Mouse (Mus musculus) megakaryocyte-erythroid progenitor cell, adult 5-6 weeks (primary cell): Measurements from ENCODE around the gene Kcnk10. TPM values are rescaled to one million over a fixed set of nuclear protein-coding genes. Genes with fewer than 3 reads are reported as not detected.

Experiments
- ATAC-seq: replicated peaks from 2 replicates; pipeline ENCODE4 v1.8.0; 2016; ENCODE audit warnings: mild to moderate bottlenecking, inconsistent platforms; ENCODE audit not compliant: severe bottlenecking, poor library complexity, low FRiP score, low TSS enrichment
- total RNA-seq, 2 experiments: library from RNA; stranded (forward) in 1 of 2; stranded (reverse) in 1 of 2; fragments of 200-1000, 215-1000 nt in 1 of 2; fragments of >200 nt in 1 of 2; fragmentation: Nextera tagmentation in 1 of 2; gene quantifications; 2 replicates each; pipeline ENCODE4 v1.2.3; 2014 to 2017

The Kcnk10 gene
- total RNA-seq, 2 experiments from 2014 or later, result not detected

DNA sequence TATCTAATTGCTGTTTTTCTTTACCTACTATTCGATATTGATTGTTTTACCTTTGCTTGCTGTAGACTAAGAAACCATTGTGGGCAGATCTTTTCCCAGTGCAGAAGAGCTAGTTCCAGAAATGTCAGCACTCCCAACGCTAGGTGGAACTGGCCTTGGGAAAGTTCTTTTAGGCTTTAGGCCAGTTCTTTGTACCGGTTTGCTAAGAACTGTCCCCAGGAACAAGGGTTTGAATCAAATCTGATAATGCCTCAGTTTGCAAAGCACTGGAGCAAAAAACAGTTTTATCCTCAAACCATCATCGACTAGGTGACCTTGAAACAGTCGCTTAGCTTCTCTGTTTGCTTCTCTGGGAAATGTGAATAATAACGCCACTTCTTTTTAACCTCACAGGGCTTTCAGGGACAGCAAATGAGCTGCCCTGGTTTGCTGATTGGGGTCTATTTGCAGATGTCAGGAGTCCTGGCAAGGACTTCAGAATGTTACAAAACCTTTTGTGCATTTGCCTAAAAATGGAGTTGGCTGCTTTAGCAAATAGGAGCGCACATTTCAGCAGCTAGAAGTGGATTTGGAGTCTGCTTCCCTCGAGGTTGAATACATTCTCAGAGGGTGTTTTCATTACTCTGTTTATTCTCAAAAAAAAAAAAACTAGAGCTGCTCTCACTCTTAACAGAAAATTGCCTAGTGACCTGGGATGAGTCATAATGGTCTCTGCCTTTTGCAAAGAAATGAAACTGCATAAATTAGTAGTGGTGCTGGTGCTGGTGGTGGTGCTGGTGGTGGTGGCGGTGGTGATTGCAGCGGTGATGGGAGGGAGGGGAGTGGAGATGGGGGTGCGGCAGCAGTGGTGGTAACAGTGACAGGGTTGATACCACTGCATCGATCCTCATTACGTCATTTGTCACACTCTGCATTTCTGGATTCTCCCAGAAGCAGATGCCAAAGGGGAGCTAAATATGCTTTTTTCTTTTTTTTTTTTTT is 53.5 kb downstream of the Kcnk10 start:
- no peak for ATAC-seq

DNA sequence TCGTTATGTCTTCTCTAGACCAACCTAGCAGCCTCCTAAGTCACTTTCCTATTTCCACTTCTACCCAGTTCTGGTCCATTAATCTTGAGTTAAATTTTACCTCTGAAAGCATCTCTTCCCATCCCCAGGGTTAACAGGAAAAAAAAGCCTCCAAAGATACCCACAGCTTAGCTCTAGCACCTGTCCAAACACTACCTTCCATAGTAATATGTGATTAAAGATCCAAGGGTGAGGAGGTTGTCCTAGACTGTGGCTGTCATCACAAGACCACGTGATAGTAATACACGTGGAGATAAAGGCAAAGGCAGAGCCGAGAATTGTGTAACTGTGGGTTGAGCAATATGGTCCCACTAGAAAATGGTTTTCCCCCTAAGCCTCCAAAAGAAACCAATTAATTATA is 56.8 kb downstream of the Kcnk10 start:
- no peak for ATAC-seq

DNA sequence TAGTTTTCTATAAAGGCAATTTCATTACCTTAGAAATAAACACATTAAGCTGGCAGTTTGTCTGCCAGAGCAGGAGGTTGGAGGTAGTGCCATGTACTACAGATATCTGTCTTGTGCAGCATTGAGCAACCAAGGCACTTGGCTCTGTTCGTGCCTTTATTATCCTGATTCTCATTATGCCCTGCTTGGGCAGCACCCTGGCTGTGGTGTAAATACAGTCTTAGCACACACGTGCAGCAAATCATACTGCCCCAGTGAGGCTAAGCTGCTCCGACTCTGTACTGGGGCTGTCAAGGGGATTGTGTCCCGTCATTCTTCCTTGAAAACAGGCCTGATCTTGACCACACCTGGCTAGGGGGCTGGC is 57.6 kb downstream of the Kcnk10 start:
- no peak for ATAC-seq

DNA sequence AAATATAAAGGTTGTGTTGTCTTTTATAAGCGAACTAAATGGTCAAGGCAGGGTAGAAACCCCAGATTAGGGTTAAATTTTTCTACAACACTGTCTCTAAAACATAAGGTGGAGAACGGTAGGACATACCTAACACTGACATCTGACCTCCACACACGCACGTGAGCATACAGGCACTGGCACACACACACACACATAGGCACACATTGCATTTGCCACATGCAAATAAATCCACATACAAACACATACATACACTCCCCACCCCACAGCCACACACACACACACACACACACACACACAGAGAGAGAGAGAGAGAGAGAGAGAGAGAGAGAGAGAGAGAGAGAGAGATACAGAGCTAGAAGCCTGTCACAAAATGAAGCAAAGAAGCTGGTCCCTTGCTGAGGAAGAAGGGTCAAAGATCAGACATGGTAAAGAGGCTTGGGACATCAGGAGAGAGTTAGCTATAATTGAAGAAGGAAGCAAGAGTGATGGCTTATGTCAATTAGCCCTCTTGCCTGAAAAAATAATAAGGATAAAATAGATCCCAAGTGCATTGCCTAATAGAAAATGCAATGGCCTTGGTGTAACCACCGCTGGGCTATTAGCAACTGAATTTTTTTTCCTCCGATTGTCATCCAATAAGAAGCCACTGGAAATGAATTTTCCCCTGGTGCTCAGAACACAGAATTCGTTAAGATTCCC is 58.1 kb downstream of the Kcnk10 start:
- ATAC-seq, result no peak

DNA sequence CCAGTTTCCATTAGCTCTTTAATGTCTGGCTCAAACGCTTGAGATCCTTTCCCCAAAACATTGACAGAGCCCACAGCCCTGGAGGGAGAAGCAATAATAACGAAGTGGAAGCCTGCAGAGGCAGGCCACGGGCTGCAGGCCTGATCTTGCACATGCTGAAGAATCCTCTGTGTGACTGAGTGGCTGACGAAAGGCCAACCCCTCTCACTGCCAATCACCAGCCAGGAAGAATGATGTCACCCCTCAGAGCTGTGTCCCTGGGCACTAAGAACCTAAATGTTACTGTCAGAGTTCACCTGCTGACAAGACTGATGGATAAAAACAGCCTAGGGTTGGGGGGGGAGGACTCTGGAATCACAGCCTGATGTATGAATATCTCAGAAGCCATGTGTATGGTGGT is 72.5 kb downstream of the Kcnk10 start:
- no peak for ATAC-seq

DNA sequence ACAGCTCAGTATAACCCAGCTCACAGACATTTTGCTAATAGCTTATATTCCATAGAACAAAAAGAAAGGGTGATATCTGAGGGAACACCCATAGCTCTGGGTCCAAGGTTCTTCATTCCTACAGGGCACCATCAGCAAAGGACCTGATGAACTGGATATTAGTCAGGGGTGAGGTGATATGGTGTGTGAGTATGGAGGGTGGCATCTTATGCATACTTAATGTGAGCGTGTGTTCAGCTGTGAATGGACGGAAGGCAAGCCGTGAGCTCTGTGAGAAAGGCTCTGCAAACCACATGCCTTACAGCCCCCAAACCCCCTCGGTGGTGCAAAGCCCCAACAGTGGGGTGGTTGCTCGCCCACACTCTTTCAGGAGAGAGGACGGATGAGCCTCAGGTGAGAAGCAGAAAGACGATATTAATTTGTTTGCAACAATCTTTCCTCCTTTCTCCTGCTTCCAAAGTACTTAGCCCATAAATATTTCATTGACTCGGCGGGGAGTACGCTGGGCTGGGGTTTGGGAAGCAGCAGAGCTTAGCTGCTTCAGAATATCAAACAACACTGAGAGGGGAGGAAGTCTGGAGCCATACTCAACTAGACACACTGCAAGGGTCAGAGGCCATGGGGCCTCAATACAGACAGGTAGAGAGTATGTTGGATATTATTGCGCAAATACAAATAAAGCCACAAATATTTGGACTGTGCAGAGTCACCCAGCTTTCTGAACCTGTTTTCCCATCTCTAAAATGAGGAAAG is 76.4 kb downstream of the Kcnk10 start:
- ATAC-seq, result no peak

DNA sequence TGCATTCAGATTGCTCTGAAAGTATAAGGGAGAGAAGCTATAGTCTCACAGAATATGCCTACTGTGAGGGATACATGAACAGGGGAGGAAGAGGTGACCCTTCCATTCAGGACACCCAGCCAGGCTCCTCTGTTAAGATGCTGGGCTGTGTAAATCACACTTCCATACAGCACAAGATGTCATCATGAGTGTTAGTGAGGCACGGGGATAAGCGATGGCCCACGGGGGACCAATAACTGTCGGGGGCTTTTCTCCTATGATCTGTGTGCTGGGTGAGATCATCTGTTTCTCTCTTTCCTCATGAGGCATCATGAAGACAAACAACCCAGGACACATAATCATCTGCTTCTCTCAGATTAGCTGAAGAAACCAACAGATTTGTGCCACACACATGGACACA is 77.1 kb downstream of the Kcnk10 start:
- ATAC-seq, result no peak

DNA sequence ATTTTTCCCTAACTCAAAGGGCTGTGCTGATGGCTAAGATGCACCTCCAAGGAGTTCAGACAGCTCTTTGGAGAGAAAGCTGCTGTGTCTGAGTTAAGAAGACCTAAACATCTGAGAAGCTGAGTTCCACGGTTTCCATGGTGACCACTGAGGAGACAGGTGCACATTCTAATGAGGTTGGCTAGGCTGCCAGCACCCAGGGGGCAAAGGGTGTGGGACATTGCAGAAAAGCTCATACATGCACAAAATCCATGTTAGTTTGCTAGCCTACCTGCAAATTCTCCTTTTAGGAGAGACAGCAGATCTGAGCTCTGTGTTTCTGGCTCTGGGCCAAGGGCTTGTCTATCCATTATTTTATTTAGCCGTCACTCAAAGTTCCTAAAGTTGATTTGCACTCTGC is 96.7 kb downstream of the Kcnk10 start:
- ATAC-seq, result no peak

DNA sequence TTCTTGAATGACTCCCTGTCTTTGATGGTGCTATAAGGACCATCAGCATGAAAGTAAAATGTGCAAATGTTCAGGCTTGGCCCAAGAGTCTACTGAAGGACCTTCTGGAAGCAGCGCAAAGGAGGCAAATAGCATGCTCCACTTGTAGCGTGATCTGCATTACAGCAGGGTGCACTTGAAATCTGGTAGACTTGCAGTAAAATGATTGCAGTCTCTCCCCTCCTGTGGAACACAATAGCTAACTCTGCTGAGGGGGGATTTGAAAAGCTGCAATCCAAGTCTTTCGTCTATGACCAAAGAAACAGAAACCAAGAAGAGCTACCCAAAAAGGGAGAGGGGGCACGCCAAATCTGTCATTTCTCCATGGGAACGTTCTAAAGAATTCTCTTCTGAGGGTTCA is 97.1 kb downstream of the Kcnk10 start:
- no peak for ATAC-seq

DNA sequence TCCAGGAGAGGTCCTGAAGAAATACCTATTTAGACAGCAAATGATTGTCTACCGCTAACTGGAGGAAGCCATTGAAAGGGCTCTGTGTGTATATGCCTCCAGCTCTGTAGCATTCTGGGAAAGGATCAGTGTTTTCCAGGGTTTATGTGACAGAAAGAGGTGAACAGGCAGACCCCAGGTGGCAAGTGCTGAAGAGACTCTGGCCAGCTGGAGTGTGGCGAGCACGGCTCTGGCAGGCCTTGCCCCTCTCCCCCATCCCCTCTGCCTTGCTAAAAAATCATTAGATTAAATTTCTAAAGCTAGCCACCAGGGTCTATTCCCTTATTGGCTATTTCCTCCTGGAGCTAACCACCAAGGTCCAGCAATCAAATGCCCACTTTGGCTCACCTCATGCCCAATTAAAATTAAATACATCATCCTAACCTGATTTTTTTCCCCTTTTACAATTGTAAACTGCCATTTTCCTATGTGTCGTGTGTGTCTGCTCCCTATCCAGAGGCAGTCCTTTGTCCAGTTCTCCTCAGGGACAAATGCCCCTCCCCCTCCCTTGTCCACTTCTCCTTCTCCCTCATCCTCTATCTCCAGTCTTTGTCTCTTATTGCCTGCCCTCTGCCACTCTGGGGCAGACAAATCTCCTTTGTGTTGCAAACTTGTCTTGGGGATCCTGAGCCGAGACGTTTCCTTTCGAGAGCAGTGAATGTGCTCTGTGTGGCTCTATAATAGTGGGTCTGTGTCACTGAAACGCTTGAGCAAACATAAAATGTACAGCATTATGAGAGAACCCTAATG is 100.2 kb downstream of the Kcnk10 start:
- no peak for ATAC-seq

DNA sequence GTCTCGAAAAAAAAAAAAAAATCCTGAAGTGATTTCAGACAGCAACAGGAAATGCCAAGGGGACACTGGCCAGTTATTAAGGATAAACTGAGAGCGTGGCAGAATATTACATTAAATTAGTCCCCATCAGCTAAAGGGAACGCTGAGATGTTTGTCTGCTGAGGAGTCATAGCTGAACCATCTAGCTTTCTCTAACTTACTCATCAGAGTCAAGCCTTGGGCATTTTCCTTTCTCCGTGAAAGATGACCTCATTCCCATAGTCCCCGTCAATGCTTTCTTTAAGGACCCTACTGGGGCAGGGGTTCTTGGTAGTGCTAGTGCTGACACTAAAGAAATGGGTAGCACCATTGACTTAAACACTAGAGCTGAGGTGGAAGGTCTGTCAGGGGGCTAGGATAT is 106.9 kb downstream of the Kcnk10 start:
- no peak for ATAC-seq

DNA sequence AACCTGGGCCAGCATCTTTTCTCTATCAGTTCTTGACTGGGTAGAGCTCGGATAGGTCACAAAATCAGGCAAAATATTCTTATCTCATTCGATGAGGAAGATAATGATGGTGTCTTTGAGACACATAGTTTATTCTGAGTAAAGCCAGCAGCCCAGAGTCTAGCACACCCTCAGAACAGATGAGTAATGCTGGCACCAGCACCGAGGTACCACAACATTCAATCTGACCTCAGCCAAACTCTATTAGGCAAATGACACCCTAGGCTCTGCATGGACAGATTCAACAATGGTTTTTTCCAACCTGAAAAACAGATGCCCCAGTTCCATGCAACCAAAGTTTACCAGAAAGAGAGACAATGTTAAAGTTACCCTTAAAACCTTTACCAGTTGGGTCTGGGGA is 108.0 kb downstream of the Kcnk10 start:
- no peak for ATAC-seq

DNA sequence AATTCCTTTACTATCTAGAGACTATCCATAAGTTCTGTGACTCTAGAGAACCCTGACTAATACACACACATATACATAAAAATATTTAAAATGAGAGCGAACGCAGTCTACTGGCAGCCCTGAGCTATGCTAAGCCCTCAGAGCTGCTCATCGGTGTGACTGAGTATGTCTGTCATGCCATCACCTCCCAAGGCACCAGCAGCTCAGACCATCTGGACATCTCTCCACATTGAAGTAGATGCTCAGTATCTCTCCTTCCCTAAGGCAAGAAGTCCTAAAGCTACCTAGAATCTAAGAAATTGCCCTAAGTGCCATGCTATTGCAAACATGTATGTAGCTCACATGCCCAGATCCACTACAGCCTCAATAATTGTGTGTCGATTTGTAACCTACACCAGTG is 110.3 kb downstream of the Kcnk10 start:
- no peak for ATAC-seq

DNA sequence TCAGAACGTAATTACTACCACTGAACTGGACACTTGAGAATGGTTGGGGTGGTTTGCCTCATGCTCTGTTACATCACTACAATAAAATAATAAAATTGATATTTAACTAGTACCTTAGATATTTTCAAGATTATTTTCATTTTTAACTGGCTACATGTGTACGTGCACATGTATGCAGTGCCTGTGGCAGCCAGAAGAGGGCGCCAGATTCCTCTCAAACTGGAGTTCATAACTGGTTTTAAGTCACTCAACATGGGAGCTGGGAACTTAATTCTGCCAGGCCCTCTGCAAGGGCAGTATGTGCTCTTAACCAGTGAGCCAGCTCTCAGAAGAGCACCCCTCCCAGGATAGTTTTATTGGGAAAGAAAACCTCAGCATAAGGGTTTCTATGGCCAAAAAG is 118.2 kb downstream of the Kcnk10 start:
- ATAC-seq, result 0 out of 2 replicates have a peak, but pooled peaks have one; percentile 44

DNA sequence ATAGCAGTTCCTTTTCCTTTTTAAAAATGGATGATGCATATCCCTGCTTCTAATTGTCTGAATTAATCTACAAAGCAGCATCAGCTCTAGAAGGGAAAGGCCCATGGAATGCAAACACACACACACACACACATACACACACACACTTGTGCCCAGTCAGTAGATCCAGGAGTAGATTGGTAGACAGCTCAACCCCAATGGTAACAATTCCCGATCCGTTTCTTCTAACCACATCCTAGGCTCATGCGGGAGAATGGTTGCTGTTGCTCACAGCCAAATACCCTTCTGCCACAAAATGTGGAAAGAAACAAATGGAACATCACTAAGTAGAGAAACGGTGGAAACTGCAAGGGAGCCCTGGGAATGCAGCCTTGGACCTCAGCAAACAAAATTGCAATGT is 119.2 kb downstream of the Kcnk10 start:
- no peak for ATAC-seq

DNA sequence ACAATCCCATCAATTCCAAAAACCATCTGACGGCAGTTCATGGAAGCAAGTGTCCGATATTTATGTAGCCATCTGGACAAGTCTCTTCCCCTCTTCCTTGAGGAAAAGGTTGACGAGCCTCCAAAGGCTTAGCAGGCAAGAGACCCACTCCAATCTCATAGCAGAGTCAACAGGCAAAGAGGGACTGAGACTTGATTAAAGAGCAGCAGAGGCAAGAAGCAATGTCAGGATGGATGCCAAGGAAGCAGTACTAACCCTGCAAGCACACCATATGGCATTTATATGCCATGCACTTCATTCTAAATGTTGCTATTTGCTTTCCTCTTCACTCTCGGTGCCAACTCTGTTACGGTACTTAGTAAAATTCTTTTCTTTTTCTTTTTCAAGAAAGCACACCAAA is 119.6 kb downstream of the Kcnk10 start:
- no peak for ATAC-seq

DNA sequence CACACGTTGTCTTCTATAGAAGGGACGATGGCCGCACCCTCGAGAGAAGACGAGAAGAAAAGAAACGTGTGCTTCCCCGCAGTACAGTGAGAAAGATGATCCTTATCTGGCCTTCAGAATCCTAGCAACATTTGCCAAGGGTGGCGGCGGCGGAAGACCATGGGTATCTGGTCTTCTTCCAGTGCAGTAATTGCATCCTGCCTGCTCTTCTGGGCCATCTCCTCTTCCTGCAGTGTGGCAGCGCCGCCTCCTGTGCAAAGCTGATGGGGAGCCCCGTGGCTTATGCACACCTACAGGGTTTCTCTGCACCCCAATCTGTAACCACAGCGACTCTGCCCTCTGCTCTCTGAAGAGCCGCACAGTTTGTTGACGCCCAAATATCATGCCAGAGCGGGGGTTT is 124.9 kb downstream of the Kcnk10 start:
- ATAC-seq, result no peak

DNA sequence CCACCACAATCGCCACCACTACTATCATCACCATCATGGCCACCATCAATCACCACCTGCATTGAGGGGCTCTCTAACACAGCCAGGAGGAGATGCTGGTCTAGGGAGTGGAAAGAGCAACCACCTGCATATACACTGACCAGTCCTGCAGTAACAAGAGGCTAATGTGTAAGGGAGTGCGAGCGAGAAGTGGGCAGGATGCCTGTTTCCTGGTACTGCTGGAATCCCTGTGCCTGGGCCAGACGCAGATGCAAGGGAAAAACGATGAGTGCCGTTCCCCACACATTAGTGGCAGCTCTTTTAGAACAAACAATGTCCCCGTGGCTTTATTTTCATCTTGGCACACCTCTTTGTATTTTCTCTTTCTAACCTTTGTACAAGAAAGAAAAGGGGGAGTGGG is 125.5 kb downstream of the Kcnk10 start:
- ATAC-seq, result no peak

DNA sequence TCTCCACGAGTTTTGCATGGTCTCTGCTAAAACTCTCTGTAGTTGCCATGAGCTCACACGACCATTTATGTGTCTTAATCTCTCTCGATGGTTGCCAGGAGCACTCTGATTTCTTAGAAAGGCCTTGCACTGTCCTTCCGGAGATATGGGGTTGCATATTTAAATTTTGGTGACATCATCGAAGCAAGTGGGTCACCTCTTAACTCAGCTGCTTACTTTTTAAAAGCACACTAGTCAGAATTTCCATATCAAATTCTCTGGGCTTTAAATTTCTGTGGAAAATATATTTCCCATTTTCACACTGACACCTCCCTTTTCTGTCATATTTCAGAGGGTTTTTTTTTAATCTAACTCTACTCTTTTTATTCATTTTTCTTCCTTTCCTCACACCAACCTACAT is 132.5 kb downstream of the Kcnk10 start:
- ATAC-seq, result no peak
